In genomic region chr2:91278749-91279371, GRCm38 (mm10) we compare ENCODE assay signal across 9 mouse cellular contexts. TPM values are rescaled to one million over a fixed set of nuclear protein-coding genes. Genes with fewer than 3 reads are reported as not detected.
A peak's percentile ranks its signal among the peaks of the same experiment; 100 is the strongest.
DNase-seq lines count a peak whose midpoint lies in the region; ATAC-seq and TF ChIP-seq lines count a peak whose summit lies in the region.
"Had no signal": no experiment of that assay in that cellular context is flagged by ENCODE, and none has a peak within 500 bp of the region (broad histone marks: within the 10 kb centered on the region; RNA-seq: fewer than 3 reads in every experiment).

No protein-coding gene starts in this region.

- no peak overlapping the region for H3K4me2 ChIP-seq in hindbrain, postnatal 0 days (ENCODE audit: low read depth, low read length)
- H3K4me2 ChIP-seq in liver, embryonic 13.5 days, result no peak overlapping the region
- no peak overlapping the region for H3K4me2 ChIP-seq in neural tube, embryonic 14.5 days (ENCODE audit: low read depth, low read length)

- peak; percentile 62 for DNase-seq in gastrocnemius, postnatal 10 days
- DNase-seq in gastrocnemius, adult 8-10 months (ENCODE audit: low spot score in 2 of 2), result no peak
- peak; percentile 64 for DNase-seq in NIH3T3 (ENCODE audit: low read depth)
- peak; percentile 73 for DNase-seq in embryo, embryonic 9.5 days (ENCODE audit: extremely low spot score)
- peak; percentile 84 for DNase-seq in hindbrain, postnatal 0 days (ENCODE audit: low spot score)
- no peak for DNase-seq in liver, embryonic 13.5 days

- H3K36me3 ChIP-seq in hindbrain, postnatal 0 days (ENCODE audit: insufficient read depth, low read length), result peaks cover 20% of the 10 kb centered on the region
- H3K36me3 ChIP-seq in liver, embryonic 13.5 days, result peaks cover 34% of the 10 kb centered on the region
- H3K36me3 ChIP-seq in neural tube, embryonic 14.5 days (ENCODE audit: control insufficient read depth, insufficient read depth, low read length), result peaks cover 31% of the 10 kb centered on the region

- no peaks in the 10 kb centered on the region for H3K4me1 ChIP-seq in hindbrain, postnatal 0 days (ENCODE audit: insufficient read depth, low read length)
- H3K4me1 ChIP-seq in liver, embryonic 13.5 days (replicated peaks), result peaks cover 18% of the 10 kb centered on the region
- H3K4me1 ChIP-seq in neural tube, embryonic 14.5 days (ENCODE audit: control insufficient read depth, insufficient read depth, low read length), result no peaks in the 10 kb centered on the region

- 28% methylated on average over 10 of the region's 10 CpGs for WGBS in hindbrain, postnatal 0 days
- 41% methylated on average over 10 of the region's 10 CpGs for WGBS in liver, embryonic 13.5 days (ENCODE audit: insufficient replicate concordance)
- 39% methylated on average over 10 of the region's 10 CpGs for WGBS in neural tube, embryonic 14.5 days

- H3K9me3 ChIP-seq in hindbrain, postnatal 0 days (ENCODE audit: low read length), result no peaks in the 10 kb centered on the region
- no peaks in the 10 kb centered on the region for H3K9me3 ChIP-seq in liver, embryonic 13.5 days (replicated peaks)
- H3K9me3 ChIP-seq in neural tube, embryonic 14.5 days (ENCODE audit: control insufficient read depth, low read length), result no peaks in the 10 kb centered on the region
- H3K9me3 ChIP-seq: G1E had no signal

- ATAC-seq in hindbrain, postnatal 0 days, result peak; percentile 75
- ATAC-seq in liver, embryonic 13.5 days (ENCODE audit: low read depth), result peak; percentile 42
- peak; percentile 78 for ATAC-seq in neural tube, embryonic 14.5 days (ENCODE audit: low read depth)
- no peak for ATAC-seq in megakaryocyte-erythroid progenitor cell, adult 5-6 weeks (replicated peaks; ENCODE audit: low FRiP score, low TSS enrichment, poor library complexity, severe bottlenecking)

- H3K27me3 ChIP-seq in hindbrain, postnatal 0 days (ENCODE audit: insufficient read depth, low read length), result no peaks in the 10 kb centered on the region
- no peaks in the 10 kb centered on the region for H3K27me3 ChIP-seq in liver, embryonic 13.5 days
- H3K27me3 ChIP-seq in neural tube, embryonic 14.5 days (ENCODE audit: control insufficient read depth, insufficient read depth, low read length), result no peaks in the 10 kb centered on the region

- no peak overlapping the region for H3K9ac ChIP-seq in hindbrain, postnatal 0 days (replicated peaks; ENCODE audit: low read length)
- H3K9ac ChIP-seq in liver, embryonic 13.5 days, result no peak overlapping the region
- no peak overlapping the region for H3K9ac ChIP-seq in neural tube, embryonic 14.5 days (replicated peaks; ENCODE audit: low read depth, low read length)

- TF ChIP-seq CTCF in hindbrain, postnatal 0 days (IDR thresholded peaks at IDR 0.05; ENCODE audit: low read depth), result peak; percentile 84

- no peak overlapping the region for H3K27ac ChIP-seq in hindbrain, postnatal 0 days
- H3K27ac ChIP-seq in liver, embryonic 13.5 days, result no peak overlapping the region
- H3K27ac ChIP-seq in neural tube, embryonic 14.5 days (ENCODE audit: low read depth, low read length), result no peak overlapping the region

- no peak overlapping the region for H3K4me3 ChIP-seq in hindbrain, postnatal 0 days (ENCODE audit: low read length)
- no peak overlapping the region for H3K4me3 ChIP-seq in liver, embryonic 13.5 days (replicated peaks)
- no peak overlapping the region for H3K4me3 ChIP-seq in neural tube, embryonic 14.5 days (ENCODE audit: low read depth, low read length)

RNA-seq across cellular contexts. Expression of gene Arfgap2, which starts 14.1 kb away (rescaled TPM):
- total RNA-seq in gastrocnemius, postnatal 10 days (2021), result 10 to 100 TPM; 77.1 to 84.3 TPM
- total RNA-seq in gastrocnemius, adult 8-10 months (2022), result 100 to 1,000 TPM; 170 to 194 (median 181) TPM
- total RNA-seq in hindbrain, postnatal 0 days (2014; rRNA removed), result 41.8 and 54.4 TPM in 2 replicates
- 53.8 and 54.1 TPM in 2 replicates for polyA plus RNA-seq in hindbrain, postnatal 0 days (2015; fragmentation: Nextera tagmentation; extraction: Ambion mirVana)
- polyA plus RNA-seq in liver, embryonic 13.5 days (2015; fragmentation: Nextera tagmentation; extraction: Ambion mirVana), result 64.1 and 70.4 TPM in 2 replicates
- polyA plus RNA-seq in neural tube, embryonic 14.5 days (2014; fragmentation: Nextera tagmentation; extraction: Ambion mirVana), result 52.9 and 68.8 TPM in 2 replicates
- total RNA-seq in megakaryocyte-erythroid progenitor cell, adult 5-6 weeks (2014; fragmentation: Nextera tagmentation), result 49.6 and 63.7 TPM in 2 replicates
- 30.9 and 37.1 TPM in 2 replicates for total RNA-seq in megakaryocyte-erythroid progenitor cell, adult 5-6 weeks (2017)

RNA-seq across cellular contexts. Expression of gene Pacsin3, which starts 23.1 kb away (rescaled TPM):
- total RNA-seq in gastrocnemius, postnatal 10 days (2021), result 100 to 1,000 TPM; 288 to 337 TPM
- 100 to 1,000 TPM; 324 to 413 (median 369) TPM for total RNA-seq in gastrocnemius, adult 8-10 months (2022)
- total RNA-seq in hindbrain, postnatal 0 days (2014; rRNA removed), result 16.3 and 25.7 TPM in 2 replicates
- 26.0 and 26.1 TPM in 2 replicates for polyA plus RNA-seq in hindbrain, postnatal 0 days (2015; fragmentation: Nextera tagmentation; extraction: Ambion mirVana)
- polyA plus RNA-seq in liver, embryonic 13.5 days (2015; fragmentation: Nextera tagmentation; extraction: Ambion mirVana), result 10.5 and 11.5 TPM in 2 replicates
- polyA plus RNA-seq in neural tube, embryonic 14.5 days (2014; fragmentation: Nextera tagmentation; extraction: Ambion mirVana), result 11.7 and 13.1 TPM in 2 replicates
- total RNA-seq in megakaryocyte-erythroid progenitor cell, adult 5-6 weeks (2014; fragmentation: Nextera tagmentation), result 0.25 TPM in 1 of 2 replicates, not detected in the other
- not detected in 2 replicates for total RNA-seq in megakaryocyte-erythroid progenitor cell, adult 5-6 weeks (2017)

RNA-seq across cellular contexts. Expression of gene Ddb2, which starts 42.1 kb away (rescaled TPM):
- 1 to 10 TPM; 4.2 to 7.6 TPM for total RNA-seq in gastrocnemius, postnatal 10 days (2021)
- 1 to 10 TPM; 1.2 to 3.5 (median 2.0) TPM for total RNA-seq in gastrocnemius, adult 8-10 months (2022)
- 7.6 and 11.3 TPM in 2 replicates for total RNA-seq in hindbrain, postnatal 0 days (2014; rRNA removed)
- polyA plus RNA-seq in hindbrain, postnatal 0 days (2015; fragmentation: Nextera tagmentation; extraction: Ambion mirVana), result 11.5 and 12.9 TPM in 2 replicates
- polyA plus RNA-seq in liver, embryonic 13.5 days (2015; fragmentation: Nextera tagmentation; extraction: Ambion mirVana), result 5.5 and 6.0 TPM in 2 replicates
- polyA plus RNA-seq in neural tube, embryonic 14.5 days (2014; fragmentation: Nextera tagmentation; extraction: Ambion mirVana), result 12.9 and 13.5 TPM in 2 replicates
- total RNA-seq in megakaryocyte-erythroid progenitor cell, adult 5-6 weeks (2014; fragmentation: Nextera tagmentation), result 16.9 and 32.3 TPM in 2 replicates
- total RNA-seq in megakaryocyte-erythroid progenitor cell, adult 5-6 weeks (2017), result 7.8 and 10.3 TPM in 2 replicates

Comparison
In these comparisons a context has a peak if more than half of its experiments do, and no peak if none do; other contexts are left out.
1. DNase-seq: peak in gastrocnemius, postnatal 10 days (single experiment), NIH3T3 (single experiment), embryo, embryonic 9.5 days (single experiment) and hindbrain, postnatal 0 days (single experiment); none in gastrocnemius, adult 8-10 months (0 of 2) and liver, embryonic 13.5 days (single experiment).
2. RNA of gene Pacsin3, which starts 23.1 kb away (total RNA-seq): 324 to 413 TPM in gastrocnemius, adult 8-10 months, 288 to 337 TPM in gastrocnemius, postnatal 10 days and 16.3 to 25.7 TPM in hindbrain, postnatal 0 days; 0.25 TPM in megakaryocyte-erythroid progenitor cell, adult 5-6 weeks; every median in the first group is over 10 times any median in the second.